Comparison of ENCODE assay signal across 9 mouse cellular contexts in genomic region chr15:72205950-72206349, GRCm38 (mm10).
A peak's percentile ranks its signal among the peaks of the same experiment; 100 is the strongest.
DNase-seq lines count a peak whose midpoint lies in the region; ATAC-seq and TF ChIP-seq lines count a peak whose summit lies in the region.
"Had no signal": no experiment of that assay in that cellular context is flagged by ENCODE, and none has a peak within 500 bp of the region (broad histone marks: within the 10 kb centered on the region; RNA-seq: fewer than 3 reads in every experiment).

No protein-coding gene starts in this region.

- H3K36me3 ChIP-seq in midbrain, embryonic 11.5 days (ENCODE audit: control insufficient read depth, insufficient read depth, low read length), result no peaks in the 10 kb centered on the region
- H3K36me3 ChIP-seq: liver, embryonic 13.5 days had no signal

- no peak for TF ChIP-seq POLR2A in brain, embryonic 14.5 days (IDR thresholded peaks at IDR 0.05; ENCODE audit: borderline replicate concordance, extremely low read depth, insufficient read depth, insufficient read length, poor library complexity, severe bottlenecking)

- no peak overlapping the region for H3K27ac ChIP-seq in midbrain, embryonic 11.5 days (ENCODE audit: low read depth, low read length)
- H3K27ac ChIP-seq: liver, embryonic 13.5 days had no signal

- H3K4me3 ChIP-seq in midbrain, embryonic 11.5 days (ENCODE audit: low read depth, low read length), result no peak overlapping the region
- H3K4me3 ChIP-seq: liver, embryonic 13.5 days had no signal

- no peak overlapping the region for H3K4me2 ChIP-seq in midbrain, embryonic 11.5 days
- H3K4me2 ChIP-seq: liver, embryonic 13.5 days had no signal

- H3K9ac ChIP-seq in midbrain, embryonic 11.5 days (ENCODE audit: low read length), result no peak overlapping the region
- H3K9ac ChIP-seq: liver, embryonic 13.5 days had no signal

- 10% methylated on average over 9 of the region's 9 CpGs for WGBS in midbrain, embryonic 11.5 days

- H3K9me3 ChIP-seq in midbrain, embryonic 11.5 days (ENCODE audit: control insufficient read depth, low read length), result no peaks in the 10 kb centered on the region
- H3K9me3 ChIP-seq: liver, embryonic 13.5 days had no signal

- no peaks in the 10 kb centered on the region for H3K4me1 ChIP-seq in midbrain, embryonic 11.5 days (ENCODE audit: control insufficient read depth, insufficient read depth, low read length)
- H3K4me1 ChIP-seq: liver, embryonic 13.5 days had no signal

- intact Hi-C loops in heart, postnatal 36 days (cut with DNase I), result loop anchor here (1.0 to 10.0 kb wide), 3 partner anchors 599 to 836 kb away; no protein-coding TSS in a partner anchor

- peak; percentile 86 for DNase-seq in NIH3T3 (ENCODE audit: low read depth)
- DNase-seq in brain, embryonic 14.5 days (ENCODE audit: low read depth), result peak; percentile 93
- peak; percentile 2 for DNase-seq in fibroblast of lung, adult 2 months (ENCODE audit: low read depth)
- peak; percentile 34 to 60 for DNase-seq in heart, postnatal 36 days
- peak; percentile 83 to 84 for DNase-seq in layer of hippocampus, postnatal 36 days
- DNase-seq in midbrain, embryonic 11.5 days (ENCODE audit: low spot score, missing footprints), result peak; percentile 98
- peak; percentile 94 for DNase-seq in right cerebral cortex, postnatal 4 days
- DNase-seq: liver, embryonic 13.5 days had no signal

- peak; percentile 84 for ATAC-seq in midbrain, embryonic 11.5 days (ENCODE audit: low FRiP score)
- no peak for ATAC-seq in activated CD4-positive, CD25-positive, alpha-beta regulatory T cell, adult 4 months

- H3K27me3 ChIP-seq in midbrain, embryonic 11.5 days (ENCODE audit: control insufficient read depth, insufficient read depth, low read length), result no peaks in the 10 kb centered on the region
- H3K27me3 ChIP-seq: liver, embryonic 13.5 days had no signal

- peak; percentile 99 for TF ChIP-seq CTCF in brain, embryonic 14.5 days (IDR thresholded peaks at IDR 0.05; ENCODE audit: borderline replicate concordance, extremely low read depth, insufficient read depth, insufficient read length)

Comparison
In these comparisons a context has a peak if more than half of its experiments do, and no peak if none do; other contexts are left out.
1. DNase-seq: peak in every context shown above with its lines; median percentile 98 in midbrain, embryonic 11.5 days; 94 in right cerebral cortex, postnatal 4 days; 93 in brain, embryonic 14.5 days; 86 in NIH3T3; 84 in layer of hippocampus, postnatal 36 days; 47 in heart, postnatal 36 days; 2 in fibroblast of lung, adult 2 months.